Mouse (Mus musculus) testis, adult 2 months (tissue): ENCODE measurements around the gene Tspan12.

Experiments used
- CTCF ChIP-seq: fragments of 200-500 bp; IDR thresholded peaks from 2 replicates; pipeline ENCODE4 v1.5.1; 2012; ENCODE audit warnings: low read depth, mild to moderate bottlenecking, inconsistent platforms, low read length, moderate library complexity; ENCODE audit not compliant: control insufficient read depth, insufficient read depth, insufficient replicate concordance
- POLR2A ChIP-seq: fragments of 200-500 bp; IDR thresholded peaks from 2 replicates; pipeline ENCODE4 v1.6.1; 2012; ENCODE audit warnings: low read depth, mild to moderate bottlenecking, inconsistent platforms, low read length, moderate library complexity; ENCODE audit not compliant: control insufficient read depth

DNA sequence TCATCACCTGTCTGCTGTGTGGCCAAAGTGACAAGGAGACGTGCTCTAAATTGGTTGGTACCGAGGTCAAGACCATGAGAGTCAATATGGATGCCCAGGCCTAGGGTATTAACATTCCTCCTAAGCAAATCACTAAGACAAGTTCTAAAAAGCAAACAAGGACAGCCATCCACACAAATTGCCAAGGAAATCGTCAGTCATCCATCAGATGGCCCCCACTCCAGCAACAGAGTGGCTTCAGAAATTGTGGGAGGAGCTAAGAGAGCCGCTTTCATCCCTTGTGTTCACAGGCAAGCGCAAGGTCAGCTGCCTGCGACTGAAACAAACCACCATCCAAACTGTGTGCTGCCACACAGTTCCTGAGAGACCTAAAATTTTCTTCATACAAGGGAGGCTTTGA is 1.0 kb upstream of the Tspan12 start:
- TF ChIP-seq POLR2A (no peak), CTCF (no peak)
